Mouse (Mus musculus) kidney, adult 2 months (tissue): ENCODE data around the gene Ifitm2.

Source experiments
- CTCF ChIP-seq: fragments of 200-500 bp; conservative IDR thresholded peaks from 2 replicates; pipeline ENCODE4 v1.5.1; 2011; ENCODE audit warnings: low read depth, mild to moderate bottlenecking, control low read depth, low read length, moderate library complexity, mixed read lengths; ENCODE audit not compliant: insufficient read depth, insufficient read length
- POLR2A ChIP-seq: fragments of 200-500 bp; IDR thresholded peaks from one replicate; pipeline ENCODE4 v1.6.1; 2011; ENCODE audit warnings: low read depth, low read length, control low read depth

- TF ChIP-seq CTCF = peak; percentile 91
- no peak for TF ChIP-seq POLR2A
These were observed 47.1 kb downstream of the Ifitm2 start for GRCm38 (mm10) chr7:140908634-140909107.
